Mouse (Mus musculus): ENCODE measurements around the gene Slc6a12. TPM values are rescaled to one million over a fixed set of nuclear protein-coding genes. Genes with fewer than 3 reads are reported as not detected.

The Slc6a12 gene
- polyA plus RNA-seq, 1 experiment from 2014 or later = not detected

Small RNA genes lying within 50 kb of the gene (microRNA-seq; reads per million reads assigned to microRNA genes)
- gene Gm24855 = not detected

Other genes starting within 250 kb of the Slc6a12 start
- gene Mical3, start 212.1 kb upstream of the Slc6a12 start, polyA plus RNA-seq (2016; fragmentation: Nextera tagmentation; extraction: Ambion mirVana) = 11.9 and 12.6 TPM in 2 replicates
- gene Pex26, start 159.4 kb upstream of the Slc6a12 start, polyA plus RNA-seq (2016; fragmentation: Nextera tagmentation; extraction: Ambion mirVana) = 11.4 and 11.8 TPM in 2 replicates
- 0.18 and 0.23 TPM in 2 replicates for gene Tuba8, start 132.4 kb upstream of the Slc6a12 start, polyA plus RNA-seq (2016; fragmentation: Nextera tagmentation; extraction: Ambion mirVana)
- 0.93 and 1.6 TPM in 2 replicates for gene Usp18, start 97.2 kb upstream of the Slc6a12 start, polyA plus RNA-seq (2016; fragmentation: Nextera tagmentation; extraction: Ambion mirVana)
- gene Slc6a13, start 42.8 kb upstream of the Slc6a12 start, polyA plus RNA-seq (2016; fragmentation: Nextera tagmentation; extraction: Ambion mirVana) = 2.2 and 2.8 TPM in 2 replicates
- 0.19 and 0.28 TPM in 2 replicates for gene Iqsec3, start 130.6 kb downstream of the Slc6a12 start, polyA plus RNA-seq (2016; fragmentation: Nextera tagmentation; extraction: Ambion mirVana)

Measured in embryonic facial prominence, embryonic 12.5 days (tissue).